Mouse (Mus musculus): Measurements from ENCODE around the gene Zfp39.

- TF ChIP-seq CTCF (IDR thresholded peaks at IDR 0.05; ENCODE audit: insufficient read depth, low read length) (no peak), POLR2A (IDR thresholded peaks at IDR 0.05; ENCODE audit: borderline replicate concordance, extremely low read depth, low read depth, low read length) (no peak)
These were observed 36.1 kb downstream of the Zfp39 start for GRCm38 (mm10) chr11:58867954-58868330.
